Mouse (Mus musculus) kidney, postnatal 36 days (tissue): ENCODE measurements around the gene Slc38a9.
A peak's percentile ranks its signal among the peaks of the same experiment; 100 is the strongest.
"Not testable (repeated sequence)": the region's sequence is repeated elsewhere in the genome, so short reads cannot be mapped to it uniquely, and the experiment has no call there.

Source experiments
- DNase-seq, 2 experiments: peaks; one replicate each; pipeline ENCODE4 v3.0.0; 2021 to 2022; ENCODE audit warnings: mixed read lengths in 2 of 2

Gene Slc38a9

GRCm38 (mm10) chr13:112683970-112684369, 23.4 kb downstream of the Slc38a9 start:
- DNase-seq, result no peak

DNA sequence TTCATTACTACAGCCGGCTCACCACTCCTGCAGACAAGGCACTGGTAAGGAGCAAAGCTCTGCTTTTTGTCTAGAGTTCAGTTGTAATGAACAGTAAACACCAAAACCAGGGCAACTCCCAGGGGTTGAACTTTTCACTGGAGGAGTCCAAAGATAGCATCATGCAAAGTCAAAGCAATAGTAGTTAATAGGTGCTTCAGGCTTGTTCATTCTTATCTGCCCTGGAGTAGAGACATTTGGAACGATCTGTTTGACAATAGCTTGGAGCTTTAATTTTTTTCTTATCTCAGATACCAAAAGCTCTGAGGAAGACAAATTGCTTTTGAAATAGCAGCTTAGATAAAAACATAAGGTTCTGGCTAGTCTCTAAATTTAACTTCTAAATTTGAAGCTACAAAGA, 25.6 kb downstream of the Slc38a9 start:
- no peak for DNase-seq

GRCm38 (mm10) chr13:112692870-112693553, 32.5 kb downstream of the Slc38a9 start:
- DNase-seq, result no peak

GRCm38 (mm10) chr13:112695526-112696240, 35.1 kb downstream of the Slc38a9 start:
- DNase-seq, result no peak

GRCm38 (mm10) chr13:112701256-112701655, 40.7 kb downstream of the Slc38a9 start:
- DNase-seq, result no peak

DNA sequence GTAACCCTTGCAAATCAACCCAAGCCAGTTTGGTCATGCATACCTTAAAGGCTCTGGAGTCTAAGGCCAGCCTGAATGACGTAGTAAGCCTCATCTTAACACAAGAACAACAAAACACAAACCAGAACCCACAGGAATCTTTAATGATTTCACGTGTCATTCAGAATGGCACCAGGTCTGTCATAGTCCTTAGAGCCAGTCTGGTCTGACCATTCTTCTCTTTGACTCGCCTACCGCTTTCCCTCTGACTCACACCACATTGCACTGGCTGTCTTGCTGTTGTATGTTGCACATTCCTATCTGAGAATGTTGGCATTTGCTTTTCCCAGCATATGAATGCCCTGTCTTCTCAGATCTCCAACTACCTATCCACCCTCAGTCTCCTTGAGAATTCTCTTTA, 45.8 kb downstream of the Slc38a9 start:
- no peak for DNase-seq

DNA sequence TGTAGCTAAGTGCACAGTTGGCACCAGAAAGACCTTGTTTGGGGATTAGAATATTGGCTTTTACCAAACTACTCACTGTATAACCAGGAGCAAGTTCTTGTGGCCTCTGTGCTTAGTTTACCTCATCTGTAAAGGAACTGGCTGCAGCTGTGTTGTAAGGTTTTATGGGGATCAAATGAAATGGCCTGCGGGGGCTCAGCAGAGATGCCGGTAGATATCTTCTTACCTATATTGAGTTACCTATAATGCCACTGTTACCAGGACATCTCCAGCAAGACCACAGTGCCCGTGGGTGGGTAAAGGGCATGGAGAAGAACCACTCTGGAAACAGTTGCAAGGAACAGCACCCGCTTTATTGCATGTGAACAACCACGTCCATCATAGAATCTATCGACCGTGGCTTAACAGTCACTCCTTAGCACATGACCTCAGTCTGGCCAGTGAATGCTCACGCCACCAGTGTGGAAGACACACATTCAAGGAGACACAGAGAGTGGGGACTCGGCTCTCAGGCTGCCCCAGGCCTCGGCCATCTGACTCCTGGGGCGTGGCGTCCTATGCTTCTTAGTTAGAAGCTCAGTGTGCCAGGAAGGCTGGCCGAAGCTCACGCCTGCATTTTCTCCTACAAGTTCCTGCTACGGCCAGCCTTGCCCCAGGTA, 59.7 kb downstream of the Slc38a9 start:
- DNase-seq, result no peak

- peak; percentile 48 to 53 for DNase-seq
These were observed 61.6 kb downstream of the Slc38a9 start for GRCm38 (mm10) chr13:112721946-112722729.

- DNase-seq, result not testable (repeated sequence)
These were observed 63.7 kb downstream of the Slc38a9 start for GRCm38 (mm10) chr13:112724260-112724659.

GRCm38 (mm10) chr13:112726002-112726401, 65.5 kb downstream of the Slc38a9 start:
- DNase-seq, result peak; percentile 47 to 66

- DNase-seq, result no peak
These were observed 72.8 kb downstream of the Slc38a9 start for GRCm38 (mm10) chr13:112733311-112733710.

GRCm38 (mm10) chr13:112734906-112735713, 74.6 kb downstream of the Slc38a9 start:
- DNase-seq, result peak; percentile 64 to 75

- no peak for DNase-seq
These were observed 75.9 kb downstream of the Slc38a9 start for GRCm38 (mm10) chr13:112736407-112736806.

DNA sequence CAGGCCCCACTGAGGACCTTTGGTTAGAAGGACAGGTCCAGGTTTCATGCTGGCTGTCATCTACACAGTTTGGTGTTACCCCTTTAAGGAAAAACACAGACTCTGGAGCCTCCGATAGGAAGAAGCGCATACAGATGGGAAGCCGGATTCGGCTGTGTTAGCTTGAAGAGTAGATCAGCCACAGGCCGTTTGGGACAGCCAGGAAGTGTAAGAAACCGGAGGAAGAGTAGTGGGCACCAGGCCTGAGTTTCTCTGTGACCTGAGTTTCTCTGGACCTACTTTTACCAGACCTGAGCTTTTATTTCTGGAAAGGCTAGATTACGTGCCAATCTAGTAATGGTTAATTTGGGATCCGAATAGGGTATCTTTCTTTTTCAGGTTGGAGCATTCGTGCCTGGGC, 76.6 kb downstream of the Slc38a9 start:
- DNase-seq, result no peak

- DNase-seq, result no peak
These were observed 77.5 kb downstream of the Slc38a9 start for GRCm38 (mm10) chr13:112738005-112738404.

- DNase-seq, result no peak
These were observed 79.5 kb downstream of the Slc38a9 start for GRCm38 (mm10) chr13:112740073-112740472.

GRCm38 (mm10) chr13:112742076-112742830, 81.7 kb downstream of the Slc38a9 start:
- no peak for DNase-seq

DNA sequence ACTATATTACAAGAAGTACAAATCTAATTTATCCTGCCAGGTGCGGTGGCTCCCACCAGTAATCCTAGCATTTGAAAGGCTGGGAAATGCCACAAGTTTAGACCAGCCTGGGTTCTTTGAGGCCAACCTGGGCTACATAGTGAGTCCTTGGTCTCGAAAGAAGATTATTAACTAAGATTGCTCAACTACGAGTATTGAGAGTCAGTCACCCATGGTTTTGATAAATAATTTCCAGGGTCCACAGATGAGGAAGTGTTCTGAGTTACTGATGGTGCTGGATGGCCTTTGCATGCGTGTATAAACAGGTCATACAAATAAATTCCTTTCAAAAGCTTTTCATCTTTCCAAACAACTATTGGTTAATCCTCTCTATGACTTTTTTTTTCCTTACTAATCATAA, 83.1 kb downstream of the Slc38a9 start:
- no peak for DNase-seq

- DNase-seq, result peak; percentile 29 to 58
These were observed 83.7 kb downstream of the Slc38a9 start for GRCm38 (mm10) chr13:112744061-112744849.

GRCm38 (mm10) chr13:112745936-112746694, 85.6 kb downstream of the Slc38a9 start:
- no peak for DNase-seq
